Comparison of ENCODE assay signal across 14 mouse cellular contexts in the genomic region with DNA sequence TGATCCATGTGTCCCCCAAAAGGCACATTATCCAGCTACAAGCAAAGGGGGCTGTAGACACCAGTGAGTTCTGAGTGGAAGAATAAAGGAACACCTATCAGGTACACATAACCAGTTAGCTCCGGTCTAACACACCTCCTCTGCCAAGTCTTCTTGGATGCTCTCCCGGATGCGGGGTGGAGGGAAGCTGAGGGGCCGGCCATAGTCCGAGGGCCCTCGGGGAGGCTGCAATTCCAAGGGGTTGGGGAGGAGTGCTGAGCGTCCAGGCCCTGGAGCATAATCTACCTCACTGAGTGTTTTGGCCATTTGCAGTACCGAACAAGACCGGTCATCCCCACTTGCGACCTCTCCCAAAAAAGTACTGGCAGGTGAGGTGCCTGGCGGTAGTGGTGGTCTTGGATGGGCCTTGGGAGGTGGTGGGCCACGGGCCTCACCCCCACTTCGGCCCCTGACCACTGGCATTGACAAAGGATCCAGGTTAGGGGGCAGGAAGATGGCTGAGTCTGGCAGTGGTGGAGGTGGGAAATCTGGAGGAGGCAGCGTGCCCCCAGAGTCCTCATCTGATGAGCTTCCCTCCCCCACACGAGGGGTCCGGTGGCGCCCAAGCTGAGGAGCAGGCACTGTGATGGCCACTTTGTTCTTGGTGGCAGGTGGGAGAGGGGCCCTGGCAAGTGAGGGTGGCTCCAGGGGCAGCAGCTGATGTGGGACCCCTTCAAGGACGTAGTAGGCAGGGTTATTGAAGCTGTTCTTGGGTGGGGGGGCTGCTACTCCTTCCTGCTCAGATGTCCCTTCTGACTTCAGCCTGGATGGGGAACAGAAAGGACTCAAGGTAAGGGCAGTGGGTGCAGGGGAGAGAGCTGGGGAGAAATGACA. TPM values are rescaled to one million over a fixed set of nuclear protein-coding genes. Genes with fewer than 3 reads are reported as not detected.
A peak's percentile ranks its signal among the peaks of the same experiment; 100 is the strongest.
DNase-seq lines count a peak whose midpoint lies in the region; ATAC-seq and TF ChIP-seq lines count a peak whose summit lies in the region.
"Had no signal": no experiment of that assay in that cellular context is flagged by ENCODE, and none has a peak within 500 bp of the region (broad histone marks: within the 10 kb centered on the region; RNA-seq: fewer than 3 reads in every experiment).

No protein-coding gene starts in this region.

- ATAC-seq in heart, embryonic 11.5 days (replicated peaks; ENCODE audit: insufficient number of reproducible peaks, low FRiP score, low TSS enrichment): no peak
- ATAC-seq in kidney, embryonic 14.5 days (ENCODE audit: low FRiP score, low TSS enrichment): no peak
- ATAC-seq in limb, embryonic 11.5 days (ENCODE audit: insufficient number of reproducible peaks, low FRiP score, low TSS enrichment, low read depth): no peak
- ATAC-seq: Patski had no signal

- no peak for TF ChIP-seq POLR2A in brain, embryonic 14.5 days (IDR thresholded peaks at IDR 0.05; ENCODE audit: borderline replicate concordance, extremely low read depth, insufficient read depth, insufficient read length, poor library complexity, severe bottlenecking)

- WGBS in heart, embryonic 11.5 days (ENCODE audit: insufficient replicate concordance): 87% methylated on average over 18 of the region's 18 CpGs
- WGBS in kidney, embryonic 14.5 days: 80% methylated on average over 18 of the region's 18 CpGs
- WGBS in limb, embryonic 11.5 days: 89% methylated on average over 18 of the region's 18 CpGs

- H3K27me3 ChIP-seq in heart, embryonic 11.5 days (ENCODE audit: control insufficient read depth, insufficient read depth, low read length): peaks cover 29% of the 10 kb centered on the region
- H3K27me3 ChIP-seq in kidney, embryonic 14.5 days (ENCODE audit: control insufficient read depth, insufficient read depth, low read length): peaks cover 35% of the 10 kb centered on the region
- H3K27me3 ChIP-seq in limb, embryonic 11.5 days (ENCODE audit: control insufficient read depth, insufficient read depth, low read length): peaks cover 24% of the 10 kb centered on the region
- H3K27me3 ChIP-seq: Patski had no signal

- H3K4me3 ChIP-seq in heart, embryonic 11.5 days (ENCODE audit: low read depth, low read length): no peak overlapping the region
- no peak overlapping the region for H3K4me3 ChIP-seq in kidney, embryonic 14.5 days (ENCODE audit: low read length)
- no peak overlapping the region for H3K4me3 ChIP-seq in limb, embryonic 11.5 days (ENCODE audit: low read depth, low read length)
- H3K4me3 ChIP-seq: erythroblast, embryonic 14.5 days; layer of hippocampus, adult 2 months; liver, embryonic 13.5 days had no signal

- H3K27ac ChIP-seq in heart, embryonic 11.5 days (ENCODE audit: low read depth, low read length): no peak overlapping the region
- H3K27ac ChIP-seq in kidney, embryonic 14.5 days (ENCODE audit: low read depth, low read length): no peak overlapping the region
- no peak overlapping the region for H3K27ac ChIP-seq in limb, embryonic 11.5 days (replicated peaks; ENCODE audit: low read depth, low read length)
- H3K27ac ChIP-seq: hindbrain, postnatal 0 days; layer of hippocampus, adult 2 months; liver, embryonic 13.5 days had no signal

- H3K4me1 ChIP-seq in heart, embryonic 11.5 days (ENCODE audit: control insufficient read depth, insufficient read depth, low read length): peaks cover 23% of the 10 kb centered on the region; the same call in 1 of the 2 replicates
- peaks cover 26% of the 10 kb centered on the region for H3K4me1 ChIP-seq in kidney, embryonic 14.5 days (ENCODE audit: control insufficient read depth, insufficient read depth, low read length)
- H3K4me1 ChIP-seq in limb, embryonic 11.5 days (ENCODE audit: control insufficient read depth, insufficient read depth, low read length): peaks cover 19% of the 10 kb centered on the region

- no peak for TF ChIP-seq CTCF in brain, embryonic 14.5 days (IDR thresholded peaks at IDR 0.05; ENCODE audit: borderline replicate concordance, extremely low read depth, insufficient read depth, insufficient read length)

- DNase-seq in heart, adult 11 months: peak; percentile 92
- peak; percentile 80 for DNase-seq in kidney, adult 9 months
- peak; percentile 45 for DNase-seq in brain, embryonic 14.5 days (ENCODE audit: low read depth)
- DNase-seq in limb, embryonic 11.5 days (ENCODE audit: low spot score): peak; percentile 27
- no peak for DNase-seq in urinary bladder, postnatal 36 days (ENCODE audit: low spot score in 2 of 2)
- DNase-seq: liver, embryonic 13.5 days; thymus, postnatal 36 days had no signal

- no peaks in the 10 kb centered on the region for H3K9me3 ChIP-seq in heart, embryonic 11.5 days (replicated peaks; ENCODE audit: control insufficient read depth, low read length)
- no peaks in the 10 kb centered on the region for H3K9me3 ChIP-seq in kidney, embryonic 14.5 days (ENCODE audit: control insufficient read depth, low read length)
- no peaks in the 10 kb centered on the region for H3K9me3 ChIP-seq in limb, embryonic 11.5 days (ENCODE audit: control insufficient read depth, low read length)
- H3K9me3 ChIP-seq: liver, embryonic 13.5 days had no signal

- no peak overlapping the region for H3K4me2 ChIP-seq in heart, embryonic 11.5 days
- H3K4me2 ChIP-seq in kidney, embryonic 14.5 days (replicated peaks; ENCODE audit: low read depth, low read length): no peak overlapping the region
- H3K4me2 ChIP-seq in limb, embryonic 11.5 days (ENCODE audit: low read depth, severe bottlenecking): no peak overlapping the region
- H3K4me2 ChIP-seq: liver, embryonic 13.5 days had no signal

- H3K36me3 ChIP-seq in heart, embryonic 11.5 days (ENCODE audit: control insufficient read depth, insufficient read depth, low read length): peaks cover 39% of the 10 kb centered on the region
- peaks cover 62% of the 10 kb centered on the region for H3K36me3 ChIP-seq in kidney, embryonic 14.5 days (ENCODE audit: control insufficient read depth, insufficient read depth, low read length)
- H3K36me3 ChIP-seq in limb, embryonic 11.5 days (ENCODE audit: control insufficient read depth, insufficient read depth, low read length): peaks cover 25% of the 10 kb centered on the region; the same call in 1 of the 2 replicates

- H3K9ac ChIP-seq in heart, embryonic 11.5 days (ENCODE audit: low read depth, low read length): no peak overlapping the region
- no peak overlapping the region for H3K9ac ChIP-seq in kidney, embryonic 14.5 days (ENCODE audit: low read depth, low read length)
- no peak overlapping the region for H3K9ac ChIP-seq in limb, embryonic 11.5 days (ENCODE audit: low read length)
- H3K9ac ChIP-seq: liver, embryonic 13.5 days had no signal

RNA-seq across cellular contexts. Expression of a gene that starts 5.9 kb away (rescaled TPM):
- not detected in 2 replicates for polyA plus RNA-seq in heart, embryonic 11.5 days (2014; fragmentation: Nextera tagmentation; extraction: Ambion mirVana)
- polyA plus RNA-seq in kidney, embryonic 14.5 days (2014; fragmentation: Nextera tagmentation; extraction: Ambion mirVana): not detected in 2 replicates
- 0.87 and 3.1 TPM in 2 replicates for polyA plus RNA-seq in brain, embryonic 14.5 days (2012; rRNA removed)
- not detected in 2 replicates for polyA plus RNA-seq in limb, embryonic 11.5 days (2014; fragmentation: Nextera tagmentation; extraction: Ambion mirVana)
- polyA plus RNA-seq: cortical plate, adult 2 months; erythroblast, embryonic 14.5 days; liver, embryonic 13.5 days; Patski had no signal

RNA-seq across cellular contexts. Expression of a gene that starts 14.0 kb away (rescaled TPM):
- 33.6 and 52.0 TPM in 2 replicates for polyA plus RNA-seq in heart, embryonic 11.5 days (2014; fragmentation: Nextera tagmentation; extraction: Ambion mirVana)
- polyA plus RNA-seq in kidney, embryonic 14.5 days (2014; fragmentation: Nextera tagmentation; extraction: Ambion mirVana): 24.6 and 45.8 TPM in 2 replicates
- 29.9 and 36.2 TPM in 2 replicates for polyA plus RNA-seq in brain, embryonic 14.5 days (2012; rRNA removed)
- 44.8 and 49.7 TPM in 2 replicates for polyA plus RNA-seq in limb, embryonic 11.5 days (2014; fragmentation: Nextera tagmentation; extraction: Ambion mirVana)

RNA-seq across cellular contexts. Expression of a gene that starts 33.0 kb away (rescaled TPM):
- not detected in 2 replicates for polyA plus RNA-seq in heart, embryonic 11.5 days (2014; fragmentation: Nextera tagmentation; extraction: Ambion mirVana)
- polyA plus RNA-seq in kidney, embryonic 14.5 days (2014; fragmentation: Nextera tagmentation; extraction: Ambion mirVana): 1.6 and 1.9 TPM in 2 replicates
- 4.3 and 4.5 TPM in 2 replicates for polyA plus RNA-seq in brain, embryonic 14.5 days (2012; rRNA removed)
- 0.33 and 0.48 TPM in 2 replicates for polyA plus RNA-seq in limb, embryonic 11.5 days (2014; fragmentation: Nextera tagmentation; extraction: Ambion mirVana)
- polyA plus RNA-seq: erythroblast, embryonic 14.5 days; Patski had no signal

RNA-seq across cellular contexts. Expression of a gene that starts 39.5 kb away (rescaled TPM):
- 73.3 and 76.5 TPM in 2 replicates for polyA plus RNA-seq in heart, embryonic 11.5 days (2014; fragmentation: Nextera tagmentation; extraction: Ambion mirVana)
- 71.4 and 91.0 TPM in 2 replicates for polyA plus RNA-seq in kidney, embryonic 14.5 days (2014; fragmentation: Nextera tagmentation; extraction: Ambion mirVana)
- polyA plus RNA-seq in brain, embryonic 14.5 days (2012; rRNA removed): 88.7 and 115 TPM in 2 replicates
- polyA plus RNA-seq in limb, embryonic 11.5 days (2014; fragmentation: Nextera tagmentation; extraction: Ambion mirVana): 97.6 and 98.8 TPM in 2 replicates

RNA-seq across cellular contexts. Expression of a gene that starts 46.6 kb away (rescaled TPM):
- polyA plus RNA-seq in heart, embryonic 11.5 days (2014; fragmentation: Nextera tagmentation; extraction: Ambion mirVana): 3.2 and 4.3 TPM in 2 replicates
- 27.3 and 30.4 TPM in 2 replicates for polyA plus RNA-seq in kidney, embryonic 14.5 days (2014; fragmentation: Nextera tagmentation; extraction: Ambion mirVana)
- polyA plus RNA-seq in brain, embryonic 14.5 days (2012; rRNA removed): 16.3 and 25.3 TPM in 2 replicates
- polyA plus RNA-seq in limb, embryonic 11.5 days (2014; fragmentation: Nextera tagmentation; extraction: Ambion mirVana): not detected in 2 replicates
- polyA plus RNA-seq: erythroblast, embryonic 14.5 days had no signal

Comparison
In these comparisons a context has a peak if more than half of its experiments do, and no peak if none do; other contexts are left out.
1. DNase-seq: peak in heart, adult 11 months (single experiment), kidney, adult 9 months (single experiment), brain, embryonic 14.5 days (single experiment) and limb, embryonic 11.5 days (single experiment); none in urinary bladder, postnatal 36 days (0 of 2).